Mouse (Mus musculus): ENCODE measurements around the gene Apol7a. TPM values are rescaled to one million over a fixed set of nuclear protein-coding genes. Genes with fewer than 3 reads are reported as not detected.
"Not testable (repeated sequence)": the region's sequence is repeated elsewhere in the genome, so short reads cannot be mapped to it uniquely, and the experiment has no call there.

Apol7a gene
- polyA plus RNA-seq (2015; fragmentation: Nextera tagmentation; extraction: Ambion mirVana): not detected in 2 replicates

DNA sequence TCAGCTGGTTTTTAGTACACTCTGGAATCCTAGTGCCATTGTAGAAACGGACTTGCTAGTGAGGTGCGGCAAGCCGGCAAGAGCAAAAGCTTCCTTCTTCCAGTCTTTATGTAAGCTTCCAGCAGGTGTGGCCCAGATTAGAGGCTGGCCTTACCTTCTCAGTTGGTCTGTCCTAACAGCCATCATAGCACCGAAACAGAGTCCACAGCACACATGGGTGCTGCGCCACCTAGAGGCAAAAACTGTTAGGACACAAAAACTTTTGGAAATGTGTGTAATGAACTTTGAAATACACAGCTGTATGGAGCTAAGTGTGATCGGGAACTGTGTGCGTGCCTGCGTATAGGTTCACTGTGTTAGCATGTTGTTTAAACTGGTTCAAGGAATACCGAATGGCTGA, at the start of gene Apol7a:
Apol7a (minus strand) TSS at position 84 of the 400 bp plus-strand sequence.
- not testable (repeated sequence) for ATAC-seq (replicated peaks); H3K4me2 ChIP-seq (replicated peaks); H3K4me1 ChIP-seq; H3K27ac ChIP-seq (replicated peaks); H3K27me3 ChIP-seq; H3K9ac ChIP-seq (replicated peaks); H3K36me3 ChIP-seq; H3K4me3 ChIP-seq; H3K9me3 ChIP-seq
- 62% methylated on average over 9 of the region's 9 CpGs for WGBS

DNA sequence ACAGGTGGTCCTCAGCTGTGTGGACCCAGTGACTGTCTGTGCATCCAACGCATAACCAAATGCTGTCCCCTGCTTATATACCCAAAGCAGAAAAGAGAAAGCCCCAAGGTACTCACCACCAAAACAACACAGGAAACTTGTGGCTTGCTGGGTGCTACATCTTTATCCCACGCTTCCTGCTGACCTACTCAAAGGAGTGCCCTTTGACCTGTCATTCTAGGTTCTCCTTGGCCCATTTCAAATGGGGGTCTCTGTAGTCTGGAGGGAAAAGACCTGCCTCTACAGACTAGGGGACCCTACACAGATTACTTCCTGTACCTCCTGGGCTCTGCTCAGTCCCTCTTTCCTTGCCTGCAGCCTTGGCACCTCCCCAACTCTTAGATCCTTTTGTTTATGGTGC, 48.5 kb upstream of the Apol7a start, which contains the start of gene Apol7b:
Apol7b (minus strand) TSS at position 101 of the 400 bp plus-strand sequence.
- not testable (repeated sequence) for H3K9me3 ChIP-seq; H3K4me2 ChIP-seq (replicated peaks); H3K4me1 ChIP-seq; ATAC-seq (replicated peaks); H3K4me3 ChIP-seq; H3K27me3 ChIP-seq; H3K9ac ChIP-seq (replicated peaks); H3K27ac ChIP-seq (replicated peaks); H3K36me3 ChIP-seq
- 91% methylated on average over 2 of the region's 2 CpGs for WGBS

GRCm38 (mm10) chr15:77445668-77446067, 46.8 kb upstream of the Apol7a start:
- not testable (repeated sequence) for H3K4me2 ChIP-seq (replicated peaks); H3K4me3 ChIP-seq; H3K27me3 ChIP-seq; H3K9ac ChIP-seq (replicated peaks); H3K36me3 ChIP-seq; H3K4me1 ChIP-seq; H3K9me3 ChIP-seq; H3K27ac ChIP-seq (replicated peaks); ATAC-seq (replicated peaks)
- 77% methylated on average over 1 of the region's 1 CpGs for WGBS

- H3K4me1 ChIP-seq; H3K36me3 ChIP-seq; H3K27me3 ChIP-seq; H3K27ac ChIP-seq (replicated peaks); H3K4me2 ChIP-seq (replicated peaks); H3K4me3 ChIP-seq; H3K9ac ChIP-seq (replicated peaks); ATAC-seq (replicated peaks); H3K9me3 ChIP-seq: not testable (repeated sequence)
- WGBS: 55% methylated on average over 8 of the region's 8 CpGs
These were observed 45.8 kb upstream of the Apol7a start for GRCm38 (mm10) chr15:77444746-77445145.

DNA sequence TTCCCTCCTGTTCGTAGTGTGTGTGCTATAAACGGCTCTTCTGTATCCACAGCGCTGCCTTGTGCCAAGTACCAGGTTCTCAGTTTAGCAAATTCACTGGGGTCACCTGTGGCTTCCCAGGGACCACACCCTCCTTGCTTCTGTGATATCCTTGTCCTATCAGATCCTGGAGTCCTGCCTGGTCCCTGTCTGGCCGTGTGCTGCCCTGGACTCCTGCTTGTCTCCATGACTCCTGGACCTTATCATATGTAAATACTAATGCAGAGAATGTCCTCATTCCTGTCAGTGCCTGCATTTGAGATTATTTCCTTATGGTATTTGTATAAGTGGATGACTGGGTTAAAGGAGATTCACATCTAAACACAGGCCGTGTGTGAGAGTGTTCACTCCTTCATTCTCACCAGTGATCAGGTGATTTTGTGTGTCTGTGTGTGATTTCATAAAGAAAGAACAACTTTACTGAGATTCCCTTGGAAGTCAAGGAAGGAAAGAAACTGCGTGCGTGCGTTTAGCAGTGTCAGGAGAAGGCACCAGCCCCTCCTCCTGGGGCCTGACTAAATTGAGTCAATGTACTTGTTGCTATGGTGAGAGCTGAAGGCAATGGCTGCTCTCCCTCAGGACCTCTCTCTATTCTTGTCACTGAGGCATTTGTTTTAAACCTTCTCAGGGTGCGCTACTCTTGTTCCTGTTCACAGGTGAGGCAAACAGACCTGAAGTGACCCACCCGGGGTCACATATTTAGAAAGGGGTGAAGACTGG, 30.0 kb upstream of the Apol7a start:
- not testable (repeated sequence) for H3K27ac ChIP-seq (replicated peaks); H3K4me1 ChIP-seq; H3K36me3 ChIP-seq; H3K4me3 ChIP-seq; ATAC-seq (replicated peaks); H3K9me3 ChIP-seq; H3K27me3 ChIP-seq; H3K9ac ChIP-seq (replicated peaks); H3K4me2 ChIP-seq (replicated peaks)
- 75% methylated on average over 9 of the region's 10 CpGs for WGBS

GRCm38 (mm10) chr15:77422925-77423324, 24.0 kb upstream of the Apol7a start:
- not testable (repeated sequence) for ATAC-seq (replicated peaks); H3K27me3 ChIP-seq; H3K9ac ChIP-seq (replicated peaks); H3K4me3 ChIP-seq; H3K27ac ChIP-seq (replicated peaks); H3K4me1 ChIP-seq; H3K36me3 ChIP-seq; H3K9me3 ChIP-seq; H3K4me2 ChIP-seq (replicated peaks)
- 93% methylated on average over 5 of the region's 7 CpGs for WGBS

- H3K4me1 ChIP-seq; H3K27me3 ChIP-seq; H3K9me3 ChIP-seq; H3K36me3 ChIP-seq; H3K27ac ChIP-seq (replicated peaks); ATAC-seq (replicated peaks); H3K4me3 ChIP-seq; H3K9ac ChIP-seq (replicated peaks); H3K4me2 ChIP-seq (replicated peaks): not testable (repeated sequence)
- WGBS: no CpG with 5 or more reads among the region's 3 CpGs
These were observed 20.7 kb upstream of the Apol7a start for GRCm38 (mm10) chr15:77419657-77420056.

DNA sequence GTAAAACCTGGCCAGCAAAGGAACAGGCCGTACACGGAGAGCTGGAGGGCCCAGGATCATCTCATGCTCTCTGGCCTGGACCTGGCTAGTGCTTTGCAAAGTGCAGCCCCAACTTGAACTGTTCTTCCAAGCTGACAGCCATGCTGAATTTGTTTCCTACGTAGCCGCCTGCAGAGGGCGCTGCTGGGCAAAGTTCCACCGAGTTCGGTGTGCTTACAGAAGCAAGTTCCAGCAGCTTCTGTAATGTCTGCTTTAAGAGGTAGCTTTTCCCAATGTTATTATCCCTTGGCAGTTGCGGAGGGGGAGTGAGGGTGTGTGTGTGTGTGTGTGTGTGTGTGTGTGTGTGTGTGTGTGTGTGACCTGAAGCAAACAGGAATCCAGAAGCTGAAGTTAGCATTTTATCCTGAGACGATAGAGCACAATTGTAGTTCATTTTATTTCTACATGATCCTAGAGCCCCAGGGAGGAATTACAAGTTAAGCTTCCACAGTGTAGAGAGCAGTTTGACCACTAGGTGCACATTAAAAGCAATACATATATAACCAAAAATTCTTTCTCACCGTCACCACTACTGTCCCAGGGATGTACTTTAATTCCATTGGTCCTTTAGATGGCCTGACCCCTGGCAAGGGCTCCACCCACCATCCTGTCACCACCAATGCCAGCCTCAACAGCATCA, 17.9 kb upstream of the Apol7a start:
- H3K27me3 ChIP-seq; H3K36me3 ChIP-seq; H3K9me3 ChIP-seq; ATAC-seq (replicated peaks); H3K4me3 ChIP-seq; H3K4me1 ChIP-seq; H3K9ac ChIP-seq (replicated peaks); H3K4me2 ChIP-seq (replicated peaks); H3K27ac ChIP-seq (replicated peaks): not testable (repeated sequence)
- 15% methylated on average over 5 of the region's 10 CpGs for WGBS

GRCm38 (mm10) chr15:77415653-77416052, 16.7 kb upstream of the Apol7a start:
- ATAC-seq (replicated peaks); H3K27ac ChIP-seq (replicated peaks); H3K36me3 ChIP-seq; H3K9me3 ChIP-seq; H3K4me3 ChIP-seq; H3K9ac ChIP-seq (replicated peaks); H3K4me2 ChIP-seq (replicated peaks); H3K27me3 ChIP-seq; H3K4me1 ChIP-seq: not testable (repeated sequence)
- 66% methylated on average over 2 of the region's 2 CpGs for WGBS

GRCm38 (mm10) chr15:77412695-77413094, 13.8 kb upstream of the Apol7a start:
- not testable (repeated sequence) for H3K4me2 ChIP-seq (replicated peaks); H3K27me3 ChIP-seq; H3K27ac ChIP-seq (replicated peaks); H3K4me1 ChIP-seq; ATAC-seq (replicated peaks); H3K4me3 ChIP-seq; H3K9me3 ChIP-seq; H3K36me3 ChIP-seq; H3K9ac ChIP-seq (replicated peaks)
- 18% methylated on average over 4 of the region's 4 CpGs for WGBS

GRCm38 (mm10) chr15:77411035-77411434, 12.1 kb upstream of the Apol7a start, which contains the start of gene Apol9a:
Apol9a (minus strand) TSS chr15:77411135.
- not testable (repeated sequence) for H3K9me3 ChIP-seq; H3K4me1 ChIP-seq; H3K4me2 ChIP-seq (replicated peaks); H3K9ac ChIP-seq (replicated peaks); H3K36me3 ChIP-seq; H3K27me3 ChIP-seq; H3K4me3 ChIP-seq; ATAC-seq (replicated peaks); H3K27ac ChIP-seq (replicated peaks)
- 100% methylated on average over 1 of the region's 4 CpGs for WGBS

- H3K27ac ChIP-seq (replicated peaks); H3K4me1 ChIP-seq; ATAC-seq (replicated peaks); H3K36me3 ChIP-seq; H3K9ac ChIP-seq (replicated peaks); H3K4me3 ChIP-seq; H3K27me3 ChIP-seq; H3K4me2 ChIP-seq (replicated peaks); H3K9me3 ChIP-seq: not testable (repeated sequence)
- WGBS: 76% methylated on average over 10 of the region's 10 CpGs
These were observed 7.5 kb upstream of the Apol7a start for GRCm38 (mm10) chr15:77406370-77406769.

Data from forebrain, embryonic 15.5 days (tissue).